Mouse (Mus musculus): ENCODE data around the gene Hamp2.
"Not testable (repeated sequence)": the region's sequence is repeated elsewhere in the genome, so short reads cannot be mapped to it uniquely, and the experiment has no call there.

The Hamp2 gene

GRCm38 (mm10) chr7:30953459-30953858 lies 29.0 kb upstream of the Hamp2 start:
- no peak for DNase-seq (ENCODE audit: inconsistent ontology term)

GRCm38 (mm10) chr7:30952441-30953265 lies 28.2 kb upstream of the Hamp2 start:
- DNase-seq (ENCODE audit: inconsistent ontology term): no peak

GRCm38 (mm10) chr7:30949902-30950301 lies 25.4 kb upstream of the Hamp2 start:
- not testable (repeated sequence) for DNase-seq (ENCODE audit: inconsistent ontology term)

DNA sequence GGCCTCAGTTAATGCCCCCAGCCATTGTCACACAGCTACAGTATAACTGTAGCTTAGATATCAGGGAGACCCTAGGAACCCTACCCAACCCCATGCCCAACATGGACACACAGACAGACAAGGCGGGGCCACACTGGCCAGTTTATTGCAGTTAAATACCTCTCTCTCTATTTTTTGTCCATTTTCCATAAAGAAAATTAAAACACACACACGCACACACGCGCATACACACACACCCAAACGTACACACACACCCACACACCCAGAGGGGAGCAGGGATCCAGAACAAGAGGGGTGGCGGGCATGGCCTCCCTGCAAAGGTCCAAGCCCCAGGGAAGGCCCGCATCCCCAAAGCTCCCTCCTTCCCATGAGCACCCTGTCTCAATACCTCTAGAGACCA lies 21.4 kb upstream of the Hamp2 start:
- DNase-seq (ENCODE audit: inconsistent ontology term): no peak

DNA sequence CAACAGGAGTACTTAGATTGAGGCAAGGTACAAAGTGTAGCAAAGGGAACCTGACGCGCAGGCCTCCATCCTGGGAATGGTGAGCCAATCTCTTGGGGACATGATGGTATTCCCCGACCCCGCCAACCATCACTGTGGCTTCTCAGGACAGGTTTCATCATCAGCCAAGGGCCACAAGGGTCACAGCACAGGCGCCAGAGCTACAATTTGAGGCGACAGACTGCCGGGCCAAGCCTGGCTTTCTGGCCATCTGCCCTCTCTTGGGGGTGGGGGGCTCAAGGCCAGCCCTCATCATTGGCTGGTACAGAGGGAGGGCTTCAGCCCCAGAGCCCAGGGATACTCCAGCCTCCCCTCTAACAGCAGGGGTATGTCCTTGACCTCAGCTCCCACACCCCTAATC lies 21.0 kb upstream of the Hamp2 start:
- DNase-seq (ENCODE audit: inconsistent ontology term): not testable (repeated sequence)

- DNase-seq (ENCODE audit: inconsistent ontology term): not testable (repeated sequence)
Observed at GRCm38 (mm10) chr7:30944706-30945105, 20.2 kb upstream of the Hamp2 start.

GRCm38 (mm10) chr7:30943909-30944635 lies 19.6 kb upstream of the Hamp2 start, which contains the start of gene Hamp:
Gene Hamp (minus strand): TSS chr7:30944032.
- no peak for DNase-seq (ENCODE audit: inconsistent ontology term)

- DNase-seq (ENCODE audit: inconsistent ontology term): not testable (repeated sequence)
Observed at GRCm38 (mm10) chr7:30942365-30942764, 17.9 kb upstream of the Hamp2 start.

DNA sequence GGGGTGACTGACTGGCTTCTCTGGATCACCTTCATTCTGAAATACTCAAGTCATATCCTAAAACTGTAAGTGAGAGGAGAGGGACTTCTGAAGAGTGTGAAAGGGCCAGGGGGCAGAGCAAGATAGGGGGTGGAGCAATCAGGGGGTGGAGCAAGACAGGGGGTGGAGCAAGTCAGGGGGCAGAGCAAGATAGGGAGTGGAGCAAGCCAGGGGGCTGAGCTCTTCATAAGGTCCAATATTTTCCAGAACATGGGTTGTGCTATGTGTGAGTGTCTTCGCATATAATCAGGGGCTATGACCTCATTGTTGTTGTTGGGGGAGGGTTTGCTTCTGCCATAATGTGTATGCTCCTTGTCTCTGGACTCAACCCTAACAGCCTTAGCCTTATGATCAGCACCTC lies 15.6 kb upstream of the Hamp2 start:
- DNase-seq (ENCODE audit: inconsistent ontology term): not testable (repeated sequence)

DNA sequence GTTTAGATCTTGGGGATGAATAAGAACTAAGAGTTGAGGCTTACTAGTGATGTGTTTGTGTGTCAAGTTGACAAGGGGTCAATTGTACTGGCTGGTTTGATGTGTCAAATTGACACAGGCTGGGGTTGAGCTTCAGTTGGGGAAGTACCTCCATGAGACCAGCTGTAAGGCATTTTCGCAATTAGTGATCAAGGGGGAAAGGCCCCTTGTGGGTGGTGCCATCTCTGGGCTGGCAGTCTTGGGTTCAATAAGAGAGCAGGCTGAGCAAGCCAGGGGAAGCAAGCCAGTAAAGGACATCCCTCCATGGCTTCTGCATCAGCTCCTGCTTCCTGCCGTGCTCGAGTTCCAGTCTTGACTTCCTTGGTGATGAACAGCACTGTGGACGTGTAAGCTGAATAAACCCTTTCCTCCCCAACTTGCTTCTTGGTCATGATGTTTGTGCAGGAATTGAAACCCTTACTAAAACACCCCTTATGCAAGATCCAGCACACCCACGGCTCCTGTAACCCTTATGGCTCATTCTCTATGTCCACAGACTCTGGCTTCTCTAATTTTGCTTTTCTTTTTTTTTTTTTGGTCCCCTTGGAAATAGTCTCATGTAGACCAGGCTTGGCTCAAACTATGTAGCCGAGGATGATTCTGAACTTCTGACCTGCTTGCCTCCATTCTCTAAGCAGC lies 11.1 kb upstream of the Hamp2 start:
- DNase-seq (ENCODE audit: inconsistent ontology term): not testable (repeated sequence)

DNA sequence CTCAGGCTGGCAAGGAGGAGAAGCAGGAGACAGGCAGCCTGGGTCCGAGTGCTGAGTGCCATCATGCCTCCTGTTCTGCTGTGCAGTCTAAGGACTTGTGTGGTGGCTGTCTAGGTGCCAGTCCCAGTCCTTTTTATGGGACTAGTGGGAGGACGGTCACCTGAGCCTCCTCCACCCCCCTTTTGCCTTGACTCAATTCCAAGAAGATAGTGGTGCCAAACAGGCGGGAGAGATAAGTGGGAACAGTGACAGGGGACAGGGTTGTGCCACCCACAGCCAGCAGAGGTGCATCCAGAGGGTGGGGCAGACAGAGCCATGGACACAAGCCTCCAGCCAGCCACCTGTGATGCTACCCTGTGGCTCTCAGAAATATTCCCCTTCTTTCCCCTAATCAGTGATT lies 410 bp downstream of the Hamp2 start:
- no peak for DNase-seq (ENCODE audit: inconsistent ontology term)

- not testable (repeated sequence) for DNase-seq (ENCODE audit: inconsistent ontology term)
Observed at GRCm38 (mm10) chr7:30922490-30922889, 2.0 kb downstream of the Hamp2 start.

DNA sequence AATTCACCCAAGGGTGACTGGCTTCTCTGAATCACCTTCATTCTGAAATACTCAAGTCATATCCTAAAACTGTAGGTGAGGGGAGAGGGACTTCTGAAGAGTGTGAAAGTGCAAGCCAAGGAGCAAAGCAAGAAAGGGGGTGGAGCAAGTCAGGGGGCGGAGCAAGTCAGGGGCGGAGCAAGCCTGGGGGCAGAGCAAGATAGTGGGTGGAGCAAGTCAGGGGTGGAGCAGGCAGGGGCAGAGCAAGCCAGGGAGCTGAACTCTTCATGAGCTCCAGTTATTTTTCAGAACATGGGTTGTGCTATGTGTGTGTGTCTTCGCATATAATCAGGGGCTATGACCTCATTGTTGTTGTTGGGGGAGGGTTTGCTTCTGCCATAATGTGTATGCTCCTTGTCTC lies 4.3 kb downstream of the Hamp2 start:
- DNase-seq (ENCODE audit: inconsistent ontology term): no peak

GRCm38 (mm10) chr7:30917219-30917618 lies 7.3 kb downstream of the Hamp2 start:
- DNase-seq (ENCODE audit: inconsistent ontology term): no peak

DNA sequence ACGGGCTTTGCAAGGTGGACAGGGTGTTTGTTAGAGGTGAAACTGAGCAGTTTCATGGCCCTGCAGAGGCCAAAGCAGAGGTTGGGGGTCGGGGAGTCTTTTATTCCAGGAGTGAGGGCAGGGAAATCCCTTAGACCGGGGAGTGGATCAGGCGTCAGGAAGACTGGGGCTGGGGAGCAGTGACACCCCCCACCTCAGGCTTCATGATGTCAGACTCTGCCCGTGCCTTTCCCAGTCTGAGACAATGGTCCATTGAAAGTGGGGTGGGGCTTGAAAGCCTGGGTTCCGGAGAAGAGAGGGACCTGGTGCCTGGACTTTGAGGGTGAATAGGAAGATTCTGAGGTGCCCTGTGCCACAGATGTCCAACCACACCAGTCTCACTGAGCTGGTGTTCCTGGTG lies 7.8 kb downstream of the Hamp2 start:
- DNase-seq (ENCODE audit: inconsistent ontology term): no peak

DNA sequence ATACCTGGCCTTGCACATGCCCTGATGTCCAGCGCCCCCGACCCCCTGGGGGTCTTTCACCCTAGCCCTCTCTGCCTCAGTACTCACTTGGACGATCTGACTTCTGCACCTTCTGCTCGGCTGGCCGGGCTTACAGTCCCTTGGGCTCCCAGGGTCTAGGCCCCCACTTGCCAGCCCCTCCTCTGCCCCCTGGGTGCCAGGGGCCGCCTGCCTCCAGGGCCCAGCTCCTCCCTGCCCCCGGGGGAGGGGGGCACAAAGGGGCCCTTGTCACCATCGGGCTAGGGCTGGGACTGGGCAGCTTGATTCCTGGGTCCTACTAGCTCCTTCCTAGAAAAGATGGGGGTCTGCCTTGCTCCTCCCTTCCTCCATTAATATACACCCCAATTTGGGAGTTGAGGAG lies 9.7 kb downstream of the Hamp2 start, which contains the start of gene Mag:
Gene Mag (minus strand): TSS at position 142 of the 400 bp plus-strand sequence.
- no peak for DNase-seq (ENCODE audit: inconsistent ontology term)

DNA sequence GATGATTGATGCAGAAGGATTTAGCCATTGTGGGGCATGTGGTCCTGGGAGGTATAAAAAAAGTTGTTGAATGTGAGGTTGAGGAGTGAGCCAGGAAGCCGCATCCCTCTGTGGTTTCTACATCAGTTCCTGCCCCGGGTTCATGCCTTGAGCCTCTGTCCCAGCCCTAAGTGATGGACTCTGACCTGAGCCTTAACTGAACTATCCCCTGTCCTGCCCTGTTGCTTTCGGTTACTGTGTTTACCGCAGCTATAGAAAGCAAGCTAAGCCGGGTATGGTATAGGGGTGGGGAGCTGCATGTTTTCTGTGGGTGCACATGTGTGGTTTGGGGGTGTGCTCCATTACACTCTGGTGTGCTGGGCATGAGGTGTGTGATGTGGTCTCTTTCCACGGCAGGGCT lies 14.7 kb downstream of the Hamp2 start:
- DNase-seq (ENCODE audit: inconsistent ontology term): no peak

DNA sequence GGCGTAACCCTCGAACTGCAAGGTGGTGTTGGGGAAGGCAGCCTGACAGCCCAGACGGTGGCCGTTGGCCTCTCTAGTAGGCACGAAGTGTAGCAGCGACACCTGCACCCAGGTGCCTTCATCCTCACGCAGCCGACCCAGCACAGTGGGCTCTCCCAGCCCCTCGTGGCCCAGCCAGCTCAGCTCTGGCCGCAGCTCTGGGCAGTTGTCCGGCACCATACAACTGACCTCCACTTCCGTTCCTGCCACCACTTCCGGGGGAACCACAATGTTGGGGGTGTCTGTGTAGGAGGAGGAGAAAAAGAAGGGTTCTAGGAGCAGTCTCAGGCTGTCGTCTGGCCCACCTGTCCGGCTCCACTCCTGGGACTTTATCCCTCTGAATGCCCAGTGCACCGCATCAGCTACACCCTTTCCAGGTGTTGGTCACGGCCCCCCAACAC lies 15.5 kb downstream of the Hamp2 start:
- no peak for DNase-seq (ENCODE audit: inconsistent ontology term)

DNA sequence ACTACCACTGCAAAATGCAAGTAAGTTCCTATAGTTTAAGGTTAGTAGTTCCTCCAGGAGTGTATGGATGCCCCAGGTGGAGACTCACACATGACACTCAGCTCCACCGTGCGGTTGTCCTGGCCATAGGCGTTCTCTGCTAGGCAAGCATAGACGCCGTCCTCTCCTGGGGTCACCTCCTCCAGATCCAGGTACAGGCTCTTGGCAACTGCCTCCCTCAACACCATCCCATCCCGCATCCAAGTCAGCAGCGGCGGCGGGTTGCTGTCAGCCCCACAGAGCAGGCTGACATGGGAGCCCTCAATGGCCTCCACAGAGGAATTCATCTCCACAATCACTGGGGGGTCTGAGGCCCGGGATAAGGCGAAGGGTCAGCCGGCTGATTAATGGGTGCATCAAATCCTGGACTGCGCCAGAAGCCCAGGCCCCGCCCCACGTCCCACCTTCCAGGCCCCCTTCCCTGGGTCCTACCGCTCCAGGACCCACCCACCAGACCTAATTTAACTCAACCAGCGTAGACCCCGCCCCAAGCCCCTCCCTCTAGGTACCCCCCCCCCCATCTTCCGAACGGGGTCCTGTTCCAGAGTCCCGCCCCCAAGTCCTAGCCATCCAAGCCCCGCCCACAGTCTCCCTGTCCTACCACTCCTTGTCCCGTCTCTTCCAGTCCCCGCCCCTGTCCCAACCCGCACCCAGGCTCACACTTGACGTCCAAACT lies 16.0 kb downstream of the Hamp2 start:
- peak; percentile 14 for DNase-seq (ENCODE audit: inconsistent ontology term)

GRCm38 (mm10) chr7:30904042-30904441 lies 20.4 kb downstream of the Hamp2 start:
- DNase-seq (ENCODE audit: inconsistent ontology term): no peak

GRCm38 (mm10) chr7:30895217-30895616 lies 29.3 kb downstream of the Hamp2 start:
- no peak for DNase-seq (ENCODE audit: inconsistent ontology term)

DNA sequence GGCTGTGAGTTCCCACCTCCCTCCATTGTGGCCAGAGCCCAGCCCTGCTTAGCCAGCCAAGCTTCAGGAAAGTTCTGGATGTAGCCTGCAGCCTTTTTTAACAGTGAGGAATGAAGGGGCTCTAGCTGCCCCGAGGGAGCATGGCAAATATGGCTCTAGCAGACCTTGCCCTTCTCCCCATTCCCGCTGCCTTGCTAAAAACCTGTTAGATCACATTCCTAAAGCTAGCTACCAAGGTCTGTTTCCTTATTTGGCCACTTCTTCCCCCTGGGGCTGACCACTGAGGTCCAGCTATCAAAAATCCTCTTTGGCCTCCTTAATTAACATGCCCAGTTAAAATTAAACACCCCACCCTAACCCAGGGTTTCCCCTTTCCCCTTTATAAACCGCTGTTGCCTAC lies 32.0 kb downstream of the Hamp2 start:
- DNase-seq (ENCODE audit: inconsistent ontology term): no peak

All from Muller cell, postnatal 12 days (primary cell).